27 mouse cellular contexts compared by ENCODE assay signal in genomic region chr1:13787016-13787415, GRCm38 (mm10).
DNase-seq lines count a peak whose midpoint lies in the region; ATAC-seq and TF ChIP-seq lines count a peak whose summit lies in the region.
"Had no signal": no experiment of that assay in that cellular context is flagged by ENCODE, and none has a peak within 500 bp of the region (broad histone marks: within the 10 kb centered on the region; RNA-seq: fewer than 3 reads in every experiment).

No protein-coding gene starts in this region.

- whole genome bisulfite sequencing in hindbrain, embryonic 11.5 days: 60% methylated on average over 2 of the region's 2 CpGs
- WGBS in hindbrain, embryonic 16.5 days: 68% methylated on average over 2 of the region's 2 CpGs
- 25% methylated on average over 2 of the region's 2 CpGs for WGBS in kidney, embryonic 15.5 days
- 34% methylated on average over 2 of the region's 2 CpGs for WGBS in kidney, postnatal 0 days

- no peak overlapping the region for H3K27ac ChIP-seq in hindbrain, embryonic 11.5 days (ENCODE audit: low read depth, low read length)
- no peak overlapping the region for H3K27ac ChIP-seq in hindbrain, embryonic 16.5 days (ENCODE audit: low read depth, low read length)
- H3K27ac ChIP-seq in kidney, embryonic 15.5 days: peak overlapping the region; percentile 41; the same call in 1 of the 2 replicates
- H3K27ac ChIP-seq in kidney, postnatal 0 days: no peak overlapping the region
- H3K27ac ChIP-seq: embryonic facial prominence, embryonic 13.5 days; embryonic facial prominence, embryonic 15.5 days; forebrain, embryonic 10.5 days; forebrain, embryonic 12.5 days had no signal

- no peaks in the 10 kb centered on the region for H3K27me3 ChIP-seq in hindbrain, embryonic 11.5 days (ENCODE audit: control insufficient read depth, insufficient read depth, low read length)
- no peaks in the 10 kb centered on the region for H3K27me3 ChIP-seq in hindbrain, embryonic 16.5 days (replicated peaks; ENCODE audit: control insufficient read depth, insufficient read depth, low read length)
- H3K27me3 ChIP-seq in kidney, embryonic 15.5 days: peaks cover 12% of the 10 kb centered on the region; the same call in 1 of the 2 replicates
- H3K27me3 ChIP-seq in kidney, postnatal 0 days (ENCODE audit: insufficient read depth, low read length): no peaks in the 10 kb centered on the region
- H3K27me3 ChIP-seq: embryonic facial prominence, embryonic 15.5 days; Patski had no signal

- DNase-seq in hindbrain, embryonic 11.5 days (ENCODE audit: low spot score): no peak
- DNase-seq in kidney, postnatal 10 days: no peak
- DNase-seq in kidney, postnatal 0 days (ENCODE audit: low spot score): peak; percentile 83
- DNase-seq in kidney, adult 8-10 months: no peak
- DNase-seq in c-Kit-positive CD71-positive TER-119-positive erythroid progenitor cells, embryonic 14.5 days (ENCODE audit: low spot score): no peak
- DNase-seq: adrenal gland, adult 8-10 months; adrenal gland, postnatal 14 days; adrenal gland, postnatal 36 days; cerebellum, adult 11 months; cerebellum, adult 18-20 months; cerebellum, adult 8-10 months; cerebellum, adult 9-11 months; cerebellum, postnatal 14 days; cerebellum, postnatal 36 days; embryo, embryonic 11 days had no signal

- H3K9me3 ChIP-seq in hindbrain, embryonic 11.5 days (ENCODE audit: control insufficient read depth, low read length): peaks cover 2% of the 10 kb centered on the region; the same call in 1 of the 2 replicates
- H3K9me3 ChIP-seq in hindbrain, embryonic 16.5 days (ENCODE audit: control insufficient read depth, low read length): peaks cover 3% of the 10 kb centered on the region; the same call in 1 of the 2 replicates
- H3K9me3 ChIP-seq in kidney, embryonic 15.5 days (replicated peaks): peaks cover 2% of the 10 kb centered on the region; the same call in 1 of the 2 replicates
- H3K9me3 ChIP-seq in kidney, postnatal 0 days (replicated peaks; ENCODE audit: low read length): no peaks in the 10 kb centered on the region
- H3K9me3 ChIP-seq: embryonic facial prominence, embryonic 15.5 days; G1E had no signal

- H3K36me3 ChIP-seq in hindbrain, embryonic 11.5 days (ENCODE audit: control insufficient read depth, insufficient read depth, low read length): no peaks in the 10 kb centered on the region
- no peaks in the 10 kb centered on the region for H3K36me3 ChIP-seq in hindbrain, embryonic 16.5 days (ENCODE audit: control insufficient read depth, insufficient read depth, low read length)
- H3K36me3 ChIP-seq in kidney, embryonic 15.5 days: no peaks in the 10 kb centered on the region
- no peaks in the 10 kb centered on the region for H3K36me3 ChIP-seq in kidney, postnatal 0 days (ENCODE audit: insufficient read depth, low read length)
- H3K36me3 ChIP-seq: embryonic facial prominence, embryonic 13.5 days; embryonic facial prominence, embryonic 15.5 days; forebrain, embryonic 12.5 days; G1E had no signal

- ATAC-seq in hindbrain, embryonic 11.5 days (ENCODE audit: low FRiP score): 0 out of 2 replicates have a peak, but pooled peaks have one; percentile 20
- ATAC-seq in hindbrain, embryonic 16.5 days: no peak
- ATAC-seq in kidney, embryonic 15.5 days (replicated peaks; ENCODE audit: low FRiP score): peak; percentile 91
- peak; percentile 82 for ATAC-seq in kidney, postnatal 0 days (replicated peaks; ENCODE audit: low FRiP score, low read depth)
- ATAC-seq: activated CD4-positive, CD25-positive, alpha-beta regulatory T cell, adult 4 months; forebrain, embryonic 14.5 days; forebrain, embryonic 16.5 days had no signal

- TF ChIP-seq CTCF in kidney, postnatal 0 days (IDR thresholded peaks at IDR 0.05; ENCODE audit: low read depth): no peak

- H3K4me3 ChIP-seq in hindbrain, embryonic 11.5 days (ENCODE audit: low read depth, low read length): no peak overlapping the region
- H3K4me3 ChIP-seq in hindbrain, embryonic 16.5 days (ENCODE audit: low read length): no peak overlapping the region
- no peak overlapping the region for H3K4me3 ChIP-seq in kidney, embryonic 15.5 days (replicated peaks)
- H3K4me3 ChIP-seq in kidney, postnatal 0 days (replicated peaks; ENCODE audit: low read depth, low read length): no peak overlapping the region
- H3K4me3 ChIP-seq: embryonic facial prominence, embryonic 13.5 days; embryonic facial prominence, embryonic 15.5 days; erythroblast, embryonic 14.5 days; forebrain, embryonic 10.5 days; forebrain, embryonic 12.5 days had no signal

- H3K4me2 ChIP-seq in hindbrain, embryonic 11.5 days (replicated peaks; ENCODE audit: low read depth, low read length): no peak overlapping the region
- H3K4me2 ChIP-seq in hindbrain, embryonic 16.5 days (ENCODE audit: low read length): no peak overlapping the region
- no peak overlapping the region for H3K4me2 ChIP-seq in kidney, embryonic 15.5 days
- H3K4me2 ChIP-seq in kidney, postnatal 0 days (ENCODE audit: low read length): no peak overlapping the region
- H3K4me2 ChIP-seq: embryonic facial prominence, embryonic 13.5 days; embryonic facial prominence, embryonic 15.5 days; forebrain, embryonic 12.5 days had no signal

- no peaks in the 10 kb centered on the region; the same call in 1 of the 2 replicates for H3K4me1 ChIP-seq in hindbrain, embryonic 11.5 days (replicated peaks; ENCODE audit: control insufficient read depth, insufficient read depth, low read length)
- H3K4me1 ChIP-seq in hindbrain, embryonic 16.5 days (ENCODE audit: control insufficient read depth, insufficient read depth, low read depth, low read length): no peaks in the 10 kb centered on the region
- peaks cover 8% of the 10 kb centered on the region for H3K4me1 ChIP-seq in kidney, embryonic 15.5 days
- H3K4me1 ChIP-seq in kidney, postnatal 0 days (replicated peaks; ENCODE audit: insufficient read depth, low read length): no peaks in the 10 kb centered on the region
- H3K4me1 ChIP-seq: embryonic facial prominence, embryonic 13.5 days had no signal

- H3K9ac ChIP-seq in hindbrain, embryonic 11.5 days (ENCODE audit: low read depth, low read length): no peak overlapping the region
- no peak overlapping the region for H3K9ac ChIP-seq in hindbrain, embryonic 16.5 days (ENCODE audit: low read depth, low read length)
- no peak overlapping the region for H3K9ac ChIP-seq in kidney, embryonic 15.5 days
- H3K9ac ChIP-seq in kidney, postnatal 0 days (ENCODE audit: low read depth, low read length): no peak overlapping the region
- H3K9ac ChIP-seq: embryonic facial prominence, embryonic 13.5 days; embryonic facial prominence, embryonic 15.5 days; forebrain, embryonic 12.5 days had no signal
